Mouse (Mus musculus) heart, adult 2 months (tissue): ENCODE results near the gene Oaz1.

ENCODE experiments used
- CTCF ChIP-seq: fragments of 200-600 bp; IDR thresholded peaks from 2 replicates; pipeline ENCODE4 v1.8.1; 2022; ENCODE audit warnings: antibody characterized with exemption, mild to moderate bottlenecking, moderate library complexity
- EP300 ChIP-seq: fragments of 200-500 bp; IDR thresholded peaks from 2 replicates; pipeline ENCODE4 v1.6.1; 2011; ENCODE audit warnings: low read depth, low read length, control low read depth; ENCODE audit not compliant: insufficient read depth
- POLR2A ChIP-seq: fragments of 200-500 bp; IDR thresholded peaks from 2 replicates; pipeline ENCODE4 v1.6.1; 2011; ENCODE audit warnings: mild to moderate bottlenecking, low read depth, low read length, control low read depth; ENCODE audit not compliant: insufficient read depth

GRCm38 (mm10) chr10:80777123-80777522, 49.3 kb upstream of the Oaz1 start:
- TF ChIP-seq POLR2A (no peak), CTCF (no peak), EP300 (no peak)
